Mouse (Mus musculus) lung, postnatal 0 days (tissue): ENCODE results near the gene Npy.

Source experiments
- CTCF ChIP-seq: IDR thresholded peaks from 2 replicates; pipeline ENCODE4 v1.5.1; 2016; ENCODE audit warnings: antibody characterized with exemption, mild to moderate bottlenecking
- EP300 ChIP-seq: IDR thresholded peaks from 2 replicates; pipeline ENCODE4 v1.6.1; 2016; ENCODE audit warnings: antibody characterized with exemption, mild to moderate bottlenecking, control low read depth

DNA sequence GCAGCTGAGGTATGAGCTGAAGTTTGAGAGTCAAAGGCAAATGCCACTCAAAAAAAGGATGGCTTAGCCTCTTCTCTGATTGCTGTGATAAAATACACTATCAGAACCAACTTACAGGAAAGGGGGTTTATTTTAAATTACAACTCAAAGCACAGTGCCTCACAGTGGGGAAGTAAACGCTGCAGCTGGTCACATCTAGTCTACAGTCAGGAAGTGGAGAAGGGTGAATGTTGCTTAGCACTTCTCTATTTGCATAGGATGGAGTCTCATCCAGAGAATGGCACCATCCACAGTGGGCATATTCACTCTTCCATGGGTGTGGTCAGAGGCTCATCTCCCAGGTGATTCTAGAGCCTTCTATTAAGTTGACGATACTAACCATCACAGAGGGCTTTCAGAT, 9.1 kb downstream of the Npy start:
- TF ChIP-seq CTCF (no peak), EP300 (no peak)
